Mouse (Mus musculus): ENCODE data around the gene Nlrx1. TPM values are rescaled to one million over a fixed set of nuclear protein-coding genes. Genes with fewer than 3 reads are reported as not detected.
A peak's percentile ranks its signal among the peaks of the same experiment; 100 is the strongest.
"Not testable (repeated sequence)": the region's sequence is repeated elsewhere in the genome, so short reads cannot be mapped to it uniquely, and the experiment has no call there.

Gene Nlrx1
- total RNA-seq (2022): 10 to 100 TPM in 3 of 4 experiments, 1 to 10 TPM in 1; 8.7 to 13.1 (median 10.5) TPM

- no peak for DNase-seq (ENCODE audit: low spot score in 2 of 2)
Observed at GRCm38 (mm10) chr9:44268432-44268831, at the start of gene Nlrx1. Nlrx1 (minus strand) TSS chr9:44268599.

DNA sequence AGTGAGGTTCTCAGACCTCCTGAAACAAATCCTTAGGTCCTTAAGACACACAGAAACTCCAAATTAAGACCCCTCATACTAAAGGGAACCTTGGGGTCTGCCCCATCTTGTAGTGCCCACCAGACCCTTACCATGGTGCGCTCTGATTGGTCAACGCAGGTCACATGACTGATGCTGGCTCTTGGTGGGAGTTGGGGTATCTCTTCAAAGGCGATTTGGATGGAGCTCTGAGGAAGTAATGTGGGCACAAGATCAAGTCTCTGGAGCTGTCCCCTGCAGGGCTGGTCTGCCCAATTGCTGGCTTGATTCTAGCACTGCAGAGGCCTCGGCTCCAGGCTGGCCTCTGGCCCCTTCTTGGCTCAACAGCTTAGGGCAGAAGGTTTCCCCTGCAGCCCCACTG is 49.1 kb upstream of the Nlrx1 start:
- DNase-seq (ENCODE audit: low spot score in 2 of 2): no peak

DNA sequence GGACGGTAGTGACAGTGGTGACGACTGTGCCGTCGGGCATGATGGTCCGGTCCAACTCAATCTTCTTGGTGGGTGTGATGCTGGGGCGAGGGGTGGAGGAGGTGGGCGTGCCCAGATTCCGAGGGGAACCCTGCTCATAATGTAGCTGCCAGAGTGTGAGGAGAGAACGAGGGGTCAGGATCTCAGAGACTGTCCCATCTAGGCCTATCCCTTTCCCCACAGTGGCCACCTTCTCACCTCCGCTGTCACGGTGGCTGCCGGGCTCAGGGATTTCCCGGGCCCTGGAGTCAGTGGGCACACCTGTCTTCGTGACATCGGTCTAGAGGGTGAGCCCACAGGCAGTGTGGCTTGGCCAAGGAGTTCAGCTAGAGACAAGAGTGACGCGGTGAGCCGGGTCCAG is 46.5 kb upstream of the Nlrx1 start:
- DNase-seq (ENCODE audit: low spot score in 2 of 2): no peak

GRCm38 (mm10) chr9:44314257-44314547 is 45.8 kb upstream of the Nlrx1 start:
- no peak for DNase-seq (ENCODE audit: low spot score in 2 of 2)

- peak; percentile 81 to 85 for DNase-seq (ENCODE audit: low spot score in 2 of 2)
Observed at GRCm38 (mm10) chr9:44313476-44314256, 45.3 kb upstream of the Nlrx1 start.

DNA sequence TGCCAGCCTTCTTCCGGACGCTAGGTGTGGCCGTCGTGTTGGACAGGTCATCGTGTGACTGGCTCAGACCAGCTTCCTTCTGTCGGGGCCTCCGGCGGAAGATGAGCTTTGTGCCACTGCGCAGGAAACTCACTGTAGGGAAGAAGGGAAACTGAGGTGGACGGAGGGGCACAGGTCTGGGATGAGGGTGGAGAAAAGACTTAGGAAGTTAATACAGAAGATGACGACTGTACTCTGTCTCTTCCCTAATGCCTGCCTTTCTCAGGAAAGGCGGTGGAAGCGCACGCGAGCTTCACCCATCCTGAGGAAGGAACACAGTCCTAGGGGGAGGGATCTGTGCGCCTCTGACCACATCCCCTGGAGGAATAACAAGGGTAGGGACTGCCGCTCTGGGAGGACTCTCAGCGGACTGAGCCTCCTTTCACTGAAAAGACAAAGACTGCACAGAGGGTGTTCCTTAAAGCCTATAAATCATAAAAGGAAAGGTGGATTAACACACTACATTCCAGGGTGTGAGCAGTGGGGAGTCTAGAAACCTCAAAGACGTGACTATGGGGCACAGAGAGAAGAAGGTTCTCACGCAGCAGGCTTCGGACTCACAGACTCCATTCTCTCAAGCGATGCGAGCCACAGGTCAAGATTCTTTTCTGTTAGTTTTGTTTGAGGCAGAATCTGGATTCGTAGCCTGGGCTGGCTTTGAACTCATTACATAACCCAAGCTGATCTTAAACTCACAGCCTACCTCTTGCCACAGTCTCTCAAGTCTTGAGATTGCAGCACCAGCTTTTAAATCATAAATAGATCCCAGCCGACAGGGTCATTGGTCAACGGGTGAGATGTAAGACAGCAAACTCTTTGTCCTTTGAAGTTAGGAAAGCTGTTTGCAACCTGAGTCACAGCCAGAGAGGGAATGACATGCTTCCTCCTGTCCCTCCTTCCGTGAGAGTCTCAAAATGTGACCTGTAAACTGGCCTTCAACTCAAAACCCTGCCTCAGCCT is 43.0 kb upstream of the Nlrx1 start:
- no peak for DNase-seq (ENCODE audit: low spot score in 2 of 2)

DNA sequence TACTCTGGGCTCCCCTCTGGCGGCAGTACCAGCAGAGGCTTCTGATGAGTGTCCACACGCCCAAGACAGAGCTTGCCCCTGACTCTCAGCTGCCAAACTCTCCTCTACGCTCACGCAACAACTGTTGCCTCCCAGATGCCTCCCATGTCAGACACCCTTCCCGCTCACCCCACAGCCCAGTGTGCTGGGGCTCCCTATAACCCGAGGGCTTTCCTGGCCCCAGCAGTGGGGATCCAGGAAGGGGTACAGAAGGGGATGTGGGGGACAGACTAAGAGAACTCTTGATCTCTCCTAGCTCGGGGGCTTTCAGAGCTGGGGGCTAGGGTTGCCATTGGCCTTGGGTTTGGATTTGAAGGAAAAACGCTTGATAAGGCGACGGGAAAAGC is 42.3 kb upstream of the Nlrx1 start:
- DNase-seq (ENCODE audit: low spot score in 2 of 2): no peak

- DNase-seq (ENCODE audit: low spot score in 2 of 2): no peak
Observed at GRCm38 (mm10) chr9:44309756-44310155, 41.4 kb upstream of the Nlrx1 start.

DNA sequence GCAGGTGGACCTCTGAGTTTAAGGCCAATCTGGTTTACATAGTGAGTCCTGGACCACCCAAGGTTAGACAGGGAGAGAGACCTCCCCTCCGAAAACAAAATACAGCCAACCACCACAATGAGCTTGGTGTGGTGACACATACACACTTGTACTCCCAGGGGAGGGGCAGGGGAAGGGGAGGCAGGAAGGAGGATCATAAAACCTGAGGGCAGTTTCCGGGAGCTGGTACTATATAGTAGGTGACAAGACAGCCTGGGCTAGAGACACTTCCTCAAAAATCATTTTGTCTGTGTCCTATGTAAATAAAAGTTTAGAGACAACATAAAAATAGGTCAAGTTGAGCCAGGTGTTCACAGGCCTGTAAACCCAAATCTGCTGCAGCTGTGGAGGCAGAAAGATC is 38.8 kb upstream of the Nlrx1 start:
- DNase-seq (ENCODE audit: low spot score in 2 of 2): no peak

- DNase-seq (ENCODE audit: low spot score in 2 of 2): no peak
Observed at GRCm38 (mm10) chr9:44306532-44306931, 38.1 kb upstream of the Nlrx1 start.

DNA sequence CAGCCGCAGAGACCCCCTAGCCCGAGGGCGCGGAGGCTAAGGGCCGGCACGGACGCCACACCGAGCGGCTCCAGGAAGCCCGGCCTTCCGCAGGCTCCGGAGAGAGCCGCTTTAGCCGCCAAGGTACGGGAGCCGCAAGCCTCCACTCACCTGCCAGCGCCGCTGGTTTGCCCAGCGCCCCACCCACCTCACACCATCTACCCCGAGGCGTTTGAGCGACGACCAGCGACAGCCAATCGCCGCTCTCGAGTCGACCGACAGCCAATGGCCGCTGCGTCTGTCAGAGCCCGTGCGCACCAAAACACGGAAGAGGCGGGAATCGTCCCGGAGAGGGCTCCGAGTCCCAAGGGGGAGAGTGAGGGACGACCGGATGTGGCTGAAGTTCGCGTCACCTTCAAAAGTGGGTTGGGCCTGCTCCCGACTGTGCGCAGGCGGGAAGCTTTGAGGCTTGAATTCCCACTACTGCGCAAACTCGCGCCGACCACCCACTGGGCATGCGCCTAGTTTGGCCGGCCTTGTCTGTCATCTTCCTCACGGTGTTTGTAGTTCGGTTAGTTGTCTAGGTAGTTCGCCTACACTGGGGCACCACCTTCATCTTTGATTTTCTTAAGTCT is 37.2 kb upstream of the Nlrx1 start, which contains the start of gene Hinfp:
Gene Hinfp, minus strand, starts transcription at position 206 of the 614 bp plus-strand sequence.
- peak; percentile 99 for DNase-seq (ENCODE audit: low spot score in 2 of 2)

GRCm38 (mm10) chr9:44300001-44300400 is 31.6 kb upstream of the Nlrx1 start:
- DNase-seq (ENCODE audit: low spot score in 2 of 2): not testable (repeated sequence)

- DNase-seq (ENCODE audit: low spot score in 2 of 2): no peak
Observed at GRCm38 (mm10) chr9:44292490-44292889, 24.1 kb upstream of the Nlrx1 start.

DNA sequence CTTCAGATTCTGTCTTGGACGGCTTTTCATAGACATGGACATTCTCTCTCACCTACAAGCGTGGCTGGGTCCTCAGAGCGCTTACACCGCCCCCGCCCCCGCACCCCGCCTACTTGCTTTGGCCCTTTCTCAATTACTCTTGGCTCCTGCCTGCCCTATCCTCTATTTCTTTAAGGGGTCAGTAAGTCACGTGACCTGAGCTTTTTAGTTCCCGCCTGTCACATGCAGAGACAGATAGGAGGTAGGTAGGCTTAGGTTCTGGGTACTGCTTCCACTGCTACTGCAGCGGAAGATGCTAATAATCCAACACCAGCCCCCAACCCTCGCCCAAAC is 20.5 kb upstream of the Nlrx1 start:
- DNase-seq (ENCODE audit: low spot score in 2 of 2): no peak

GRCm38 (mm10) chr9:44288076-44288958 is 19.9 kb upstream of the Nlrx1 start, which contains the start of gene Abcg4:
Abcg4 (minus strand) TSS chr9:44288615.
- DNase-seq (ENCODE audit: low spot score in 2 of 2): peak in 1 of 2 experiments; percentile 53

DNA sequence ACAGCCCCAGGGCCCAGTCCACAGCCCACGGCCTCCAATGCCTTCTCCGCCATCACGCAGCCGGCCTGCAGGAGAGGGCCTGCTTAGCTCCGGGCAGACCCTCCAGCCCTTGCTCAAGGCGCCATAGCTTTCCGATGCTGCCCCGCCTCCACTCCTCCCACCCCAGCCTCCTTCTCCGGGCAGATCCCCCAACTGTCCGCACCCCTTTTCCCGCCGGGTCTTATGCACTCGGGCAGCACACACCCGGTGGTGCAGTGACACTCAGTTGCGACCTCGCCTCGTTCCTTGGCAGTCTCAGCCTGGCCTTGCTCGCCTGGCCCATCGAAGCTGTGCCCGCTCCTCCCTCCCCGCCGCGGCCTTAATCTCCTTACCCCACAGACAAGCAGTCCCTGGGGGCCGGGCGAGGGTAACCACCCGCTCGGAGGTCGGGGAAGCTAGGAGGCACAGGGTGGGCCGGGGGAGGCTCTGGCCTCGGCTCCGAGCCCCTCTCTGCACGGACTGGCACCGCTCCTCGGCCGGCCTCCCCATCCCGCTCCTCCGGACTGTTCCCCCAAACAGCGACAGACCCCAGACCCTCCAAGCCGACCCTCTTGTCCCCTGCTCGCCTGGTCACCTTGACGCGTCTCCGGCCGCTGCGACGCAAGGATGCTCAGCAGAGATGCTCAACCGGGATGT is 19.1 kb upstream of the Nlrx1 start:
- DNase-seq (ENCODE audit: low spot score in 2 of 2): no peak

DNA sequence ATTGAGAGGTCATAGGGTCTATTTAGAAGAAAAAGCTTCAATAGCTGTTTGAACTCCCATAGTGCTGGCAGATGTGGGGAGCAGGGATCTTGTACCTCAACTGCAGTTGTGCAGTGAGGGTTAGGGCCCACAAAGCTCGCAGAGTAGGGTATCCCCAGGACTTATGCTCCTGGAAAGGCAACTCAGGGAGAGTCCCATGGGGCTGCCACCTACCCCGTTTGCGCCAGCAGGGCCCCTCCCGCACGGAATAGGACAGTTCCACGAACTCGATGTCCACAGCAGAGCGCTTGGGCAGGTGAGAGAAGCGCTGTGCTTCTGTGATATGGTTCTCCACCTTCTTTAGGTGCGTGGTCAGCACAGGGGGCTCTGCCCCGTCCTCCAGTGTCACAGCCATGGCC is 18.6 kb upstream of the Nlrx1 start:
- no peak for DNase-seq (ENCODE audit: low spot score in 2 of 2)

GRCm38 (mm10) chr9:44286256-44286850 is 18.0 kb upstream of the Nlrx1 start:
- DNase-seq (ENCODE audit: low spot score in 2 of 2): no peak

- no peak for DNase-seq (ENCODE audit: low spot score in 2 of 2)
Observed at GRCm38 (mm10) chr9:44283183-44283582, 14.8 kb upstream of the Nlrx1 start.

GRCm38 (mm10) chr9:44269973-44270372 is 1.6 kb upstream of the Nlrx1 start:
- DNase-seq (ENCODE audit: low spot score in 2 of 2): no peak

Measured in layer of hippocampus, adult 8-10 months (tissue).